Mouse (Mus musculus) testis, postnatal 10 days (tissue): Measurements from ENCODE around the gene Prcp.
"Not testable (repeated sequence)": the region's sequence is repeated elsewhere in the genome, so short reads cannot be mapped to it uniquely, and the experiment has no call there.

Experiments used
- DNase-seq: peaks from one replicate; pipeline ENCODE4 v3.0.0; 2021; ENCODE audit warnings: low spot score

Prcp gene

GRCm38 (mm10) chr7:92978720-92979119 lies 104.5 kb downstream of the Prcp start:
- DNase-seq: not testable (repeated sequence)

- no peak for DNase-seq
Measured at GRCm38 (mm10) chr7:92980741-92981140, 106.5 kb downstream of the Prcp start.

DNA sequence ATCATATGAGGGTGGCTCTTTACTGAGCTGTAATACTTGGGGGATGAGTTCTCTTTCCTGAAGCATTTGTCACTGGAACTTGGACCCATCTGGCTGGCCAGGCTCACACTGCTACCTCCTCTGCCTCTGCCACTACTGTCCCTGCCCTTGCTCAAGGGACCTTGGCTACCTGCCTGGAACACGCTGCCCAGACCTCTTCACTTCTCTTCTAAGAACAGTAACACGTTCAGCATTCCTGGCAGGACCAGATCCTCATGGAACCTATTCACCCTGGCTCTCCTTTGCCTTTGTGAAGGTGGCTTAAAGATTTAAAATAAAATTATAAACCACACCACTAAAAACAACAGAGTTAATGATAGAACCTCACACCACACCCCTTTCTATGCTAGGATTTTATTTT lies 107.6 kb downstream of the Prcp start:
- DNase-seq: no peak
